Mouse (Mus musculus) cerebellum, adult 2 months (tissue): Measurements from ENCODE around the gene Plekhd1.

Experiments
- CTCF ChIP-seq: fragments of 200-500 bp; IDR thresholded peaks from 2 replicates; pipeline ENCODE4 v1.5.1; 2011; ENCODE audit warnings: low read depth, mild to moderate bottlenecking, control low read depth, low read length, moderate library complexity, borderline replicate concordance; ENCODE audit not compliant: insufficient read depth
- POLR2A ChIP-seq: fragments of 200-500 bp; IDR thresholded peaks from 2 replicates; pipeline ENCODE4 v1.6.1; 2011; ENCODE audit warnings: low read length, control low read depth, borderline replicate concordance; ENCODE audit not compliant: insufficient read depth

DNA sequence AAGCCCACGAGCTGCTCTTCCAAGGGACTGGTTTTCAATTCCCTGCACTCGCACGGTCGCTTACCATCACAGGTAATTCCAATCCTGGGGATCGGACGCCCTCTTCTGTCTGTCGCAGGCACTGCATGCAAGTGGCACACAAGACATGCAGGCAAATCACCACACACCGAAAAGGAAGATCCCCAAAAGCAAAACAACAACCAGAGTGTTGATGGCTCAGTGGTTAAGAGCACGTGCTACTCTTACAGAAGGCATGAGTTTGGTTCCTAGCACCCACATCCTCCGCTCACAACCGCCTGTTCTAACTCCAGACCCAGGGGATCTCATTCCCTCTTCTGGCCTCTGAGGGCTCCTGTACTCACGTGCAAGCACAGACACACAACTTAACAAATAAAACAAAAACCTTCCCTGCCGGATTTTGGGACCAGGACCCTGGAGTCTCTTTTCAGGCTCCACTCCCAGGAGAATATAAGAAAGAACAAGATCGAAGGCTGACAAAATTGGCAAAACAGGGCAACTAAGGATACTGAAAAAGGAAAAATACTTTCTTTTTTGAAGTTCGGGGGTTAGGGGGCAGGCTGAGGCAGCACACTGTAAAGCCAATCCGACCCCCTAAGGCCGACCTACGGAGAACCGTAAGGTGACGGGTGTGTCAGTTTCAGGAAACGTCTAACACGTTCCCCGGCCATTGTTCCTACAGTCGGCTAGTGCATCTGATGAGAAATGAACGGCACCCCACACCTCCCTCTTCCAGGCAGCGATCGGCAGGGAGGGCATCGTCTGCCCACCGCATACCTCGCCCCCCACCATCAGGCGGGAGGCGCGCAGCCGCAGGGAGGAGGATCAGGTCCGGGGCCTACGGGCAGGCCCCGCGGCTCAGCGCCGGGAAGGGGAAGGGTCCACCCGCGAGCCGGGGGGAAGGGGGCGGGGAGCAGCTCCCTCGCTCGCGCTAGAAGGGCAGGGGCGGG is 49.4 kb upstream of the Plekhd1 start:
- TF ChIP-seq CTCF (peak; percentile 57), POLR2A (no peak)
